Mouse (Mus musculus) adrenal gland, postnatal 25 days (tissue): Measurements from ENCODE around the gene Rnaseh2a. TPM values are rescaled to one million over a fixed set of nuclear protein-coding genes. Genes with fewer than 3 reads are reported as not detected.

Experiments used
- DNase-seq: peaks from one replicate; pipeline ENCODE4 v3.0.0; 2021; ENCODE audit warnings: mixed read lengths
- total RNA-seq: library from RNA; stranded (reverse); gene quantifications from 2 replicates; pipeline ENCODE4 v1.2.3, GENCODE M21; 2021

Gene Rnaseh2a
- total RNA-seq, 1 experiment from 2014 or later: 159 TPM

- no peak for DNase-seq
Measured at GRCm38 (mm10) chr8:84967532-84968304, 1.8 kb downstream of the Rnaseh2a start.

GRCm38 (mm10) chr8:84966603-84967002, 3.0 kb downstream of the Rnaseh2a start:
- no peak for DNase-seq

GRCm38 (mm10) chr8:84965731-84966291, 3.8 kb downstream of the Rnaseh2a start:
- DNase-seq: peak; percentile 92

DNA sequence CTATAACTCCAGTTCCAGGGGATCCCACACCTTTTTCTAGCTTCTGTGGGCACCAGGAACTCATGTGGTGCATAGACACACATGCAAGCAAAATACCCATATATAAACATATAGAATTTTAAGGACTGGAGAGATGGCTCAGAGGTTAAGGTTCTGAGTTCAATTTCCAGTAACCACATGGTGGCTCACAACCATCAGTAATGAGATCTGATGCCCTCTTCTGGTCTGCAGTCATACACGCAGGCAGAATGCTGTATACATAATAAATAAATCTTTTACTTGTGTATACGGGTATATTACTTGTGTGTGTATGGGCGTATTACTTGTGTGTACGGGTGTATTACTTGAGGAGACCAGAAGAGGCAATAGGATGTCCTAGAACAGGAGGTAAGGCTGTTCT, 5.6 kb downstream of the Rnaseh2a start:
- DNase-seq: no peak

GRCm38 (mm10) chr8:84959811-84960210, 9.8 kb downstream of the Rnaseh2a start:
- DNase-seq: peak; percentile 61

- peak; percentile 58 for DNase-seq
Measured at GRCm38 (mm10) chr8:84956768-84957167, 12.8 kb downstream of the Rnaseh2a start.

GRCm38 (mm10) chr8:84952612-84953255, 16.8 kb downstream of the Rnaseh2a start:
- DNase-seq: peak; percentile 71

GRCm38 (mm10) chr8:84949753-84950152, 19.8 kb downstream of the Rnaseh2a start:
- DNase-seq: no peak

DNA sequence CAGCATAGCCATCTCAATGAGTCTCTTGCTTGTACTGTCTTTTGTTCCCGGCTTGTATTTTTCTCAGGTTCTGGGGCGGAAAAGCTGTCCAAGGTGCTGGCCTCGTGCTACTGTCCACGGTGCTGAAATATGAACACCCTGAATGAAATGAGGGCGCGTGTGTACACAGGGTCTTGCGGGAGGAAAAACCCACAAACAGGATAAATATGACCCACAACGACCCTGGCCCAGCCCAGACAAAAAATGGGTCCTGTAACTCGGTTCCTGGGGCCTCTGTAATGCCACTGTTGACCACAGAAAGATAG, 22.4 kb downstream of the Rnaseh2a start:
- DNase-seq: peak; percentile 56

GRCm38 (mm10) chr8:84946528-84947240, 22.9 kb downstream of the Rnaseh2a start, which contains the start of gene Rtbdn:
Rtbdn (plus strand) TSS chr8:84946991.
- DNase-seq: no peak

- no peak for DNase-seq
Measured at GRCm38 (mm10) chr8:84945633-84946527, 23.7 kb downstream of the Rnaseh2a start.

- no peak for DNase-seq
Measured at GRCm38 (mm10) chr8:84945235-84945632, 24.3 kb downstream of the Rnaseh2a start.

GRCm38 (mm10) chr8:84944478-84945160, 24.9 kb downstream of the Rnaseh2a start:
- DNase-seq: peak; percentile 38

DNA sequence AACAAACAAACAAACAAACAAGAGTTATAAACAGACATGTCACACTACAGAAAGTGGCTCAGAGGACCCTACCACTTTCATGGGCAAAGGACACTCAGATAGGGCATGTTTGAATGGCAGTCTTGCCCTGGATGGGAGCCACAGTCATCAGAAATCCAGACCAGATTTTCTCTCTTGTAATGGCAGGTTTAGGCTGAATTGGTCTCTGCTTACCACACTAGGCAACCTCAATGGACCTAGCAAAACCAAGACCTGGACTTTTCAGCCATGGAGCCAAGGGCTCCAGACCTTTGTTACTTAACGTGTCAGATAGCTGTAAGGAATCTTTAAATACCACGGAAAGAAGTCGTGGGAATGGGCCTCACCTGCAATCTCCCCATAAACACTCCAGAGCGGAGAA, 25.9 kb downstream of the Rnaseh2a start:
- no peak for DNase-seq

DNA sequence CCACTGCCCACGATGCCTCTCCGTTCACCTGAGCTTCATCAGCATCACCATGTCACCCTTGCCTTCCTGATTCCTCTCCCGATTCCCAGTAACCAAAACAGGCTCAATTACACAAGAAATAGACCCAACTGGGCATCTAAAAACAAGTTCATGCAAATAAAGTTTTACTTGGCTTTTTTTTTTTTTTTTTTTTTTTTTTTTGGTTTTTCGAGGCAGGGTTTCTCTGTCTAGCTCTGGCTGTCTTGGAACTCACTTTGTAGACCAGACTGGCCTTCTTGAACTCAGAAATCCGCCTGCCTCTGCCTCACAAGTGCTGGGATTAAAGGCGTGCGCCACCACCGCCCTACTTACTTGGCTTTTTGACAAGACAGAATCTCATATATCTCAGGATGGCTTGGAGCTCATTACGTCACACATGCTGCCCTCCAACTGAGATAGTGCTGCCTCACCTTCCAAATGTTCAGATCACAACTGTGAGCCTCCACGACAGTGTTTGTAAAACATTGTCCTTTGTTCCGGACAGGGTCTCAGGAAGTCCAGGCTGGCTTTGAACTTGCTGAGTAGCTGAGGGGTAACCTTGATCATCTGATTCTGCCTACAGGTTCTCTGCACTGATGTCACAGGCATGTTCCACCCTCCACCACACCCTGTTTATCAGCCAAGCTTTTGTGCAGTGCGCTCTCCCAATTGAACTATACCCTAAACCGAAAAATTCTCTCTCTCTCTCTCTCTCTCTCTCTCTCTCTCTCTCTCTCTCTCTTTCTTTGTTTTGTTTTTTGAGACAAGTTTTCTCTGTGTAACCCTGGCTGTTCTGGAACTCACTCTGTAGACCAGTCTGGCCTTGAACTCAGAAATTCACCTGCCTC, 31.7 kb downstream of the Rnaseh2a start:
- DNase-seq: no peak

DNA sequence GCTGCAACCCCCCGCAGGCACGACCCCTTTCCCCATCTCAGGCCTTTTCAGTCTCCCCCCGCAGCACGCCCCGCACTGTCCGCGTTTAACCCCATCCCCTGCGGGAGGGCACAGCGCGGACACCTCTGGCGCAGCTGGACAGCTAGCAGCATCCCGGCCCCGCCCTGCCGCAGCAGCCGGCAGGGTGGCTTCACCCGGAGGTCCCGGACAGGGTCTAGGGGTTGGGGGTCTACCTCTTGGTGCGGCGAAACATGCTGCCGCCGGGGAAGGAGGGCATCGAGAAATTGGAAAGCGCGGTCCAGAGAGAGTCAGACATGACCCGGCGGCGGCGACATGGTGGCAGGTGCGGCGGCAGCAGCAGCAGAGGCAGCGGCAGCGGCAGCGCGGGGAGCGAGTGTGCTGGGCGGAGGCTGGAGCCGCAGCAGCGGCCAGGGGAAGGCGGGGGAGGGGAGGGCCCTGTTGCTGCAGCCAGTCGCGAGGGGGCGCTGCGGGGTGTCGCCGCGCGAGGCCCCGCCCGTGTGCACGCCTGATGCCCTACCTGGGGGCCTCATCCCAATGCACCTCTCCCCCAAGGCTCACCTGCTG, 32.5 kb downstream of the Rnaseh2a start, which contains the start of gene Mast1:
TSS of gene Mast1 (minus strand) at position 398 of the 585 bp plus-strand sequence.
- peak; percentile 75 for DNase-seq

DNA sequence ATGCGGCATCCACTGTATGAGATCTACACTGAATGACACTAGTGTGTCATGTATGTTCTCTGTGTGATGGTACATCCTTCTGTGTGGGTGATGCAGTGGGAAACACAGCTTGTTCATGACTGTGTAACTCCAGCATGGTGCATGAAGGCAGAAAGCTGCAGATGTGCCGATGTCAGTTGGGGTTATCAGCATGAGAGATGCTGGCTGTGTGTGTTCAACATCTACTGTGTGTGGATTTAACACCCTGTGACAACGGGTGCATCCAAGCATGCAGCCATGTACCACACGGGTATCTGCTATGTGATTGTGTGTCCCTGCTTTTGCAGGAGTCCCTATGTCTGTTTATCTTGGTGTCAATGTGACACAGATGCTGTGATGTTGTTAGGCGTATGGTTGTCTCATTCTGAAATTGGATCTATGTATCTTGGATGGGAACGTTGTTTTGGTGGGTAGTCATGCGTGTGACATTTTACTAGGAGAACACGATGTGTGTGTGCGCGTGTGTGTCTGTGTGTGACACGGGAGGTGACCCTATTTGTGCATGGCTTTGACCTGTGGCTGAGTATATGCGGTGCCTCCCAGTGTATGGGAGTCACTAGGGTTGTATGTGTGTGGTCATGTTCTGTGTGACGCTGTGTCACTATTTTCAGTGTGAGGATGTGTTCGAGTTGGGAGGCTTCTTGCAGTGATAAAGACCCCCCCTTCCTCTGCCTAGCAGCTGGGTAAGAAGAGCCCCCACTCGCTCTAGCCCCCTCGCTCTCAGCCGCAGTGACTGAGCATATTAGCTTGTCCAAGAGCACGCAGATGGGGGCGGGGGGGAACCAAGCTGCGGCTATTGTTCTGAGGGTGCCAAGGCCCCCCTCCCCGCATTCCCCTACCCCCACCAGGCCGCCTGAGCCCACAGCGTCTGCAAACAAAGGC, 33.3 kb downstream of the Rnaseh2a start:
- DNase-seq: no peak

GRCm38 (mm10) chr8:84935489-84935888, 34.1 kb downstream of the Rnaseh2a start:
- DNase-seq: no peak

DNA sequence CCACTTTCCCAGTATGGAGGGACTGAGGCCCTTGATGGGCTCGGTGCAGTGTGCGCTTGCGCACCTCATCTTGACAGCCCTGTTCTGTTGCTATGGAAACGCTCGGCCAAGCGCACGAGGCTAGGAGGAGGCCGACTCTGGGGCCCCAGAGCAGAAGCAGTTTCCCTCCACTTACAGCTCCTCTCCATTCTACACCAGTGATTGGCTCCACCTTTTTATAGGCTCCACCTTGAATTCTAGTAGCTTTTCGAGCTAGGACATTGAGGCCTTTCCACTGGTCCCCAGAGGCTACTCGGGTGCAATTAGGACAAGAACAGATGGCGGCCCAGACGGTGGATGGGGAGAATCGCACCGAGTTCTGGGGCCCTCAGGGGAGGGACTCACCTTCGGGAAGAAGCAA, 34.7 kb downstream of the Rnaseh2a start:
- DNase-seq: peak; percentile 27
